Mouse (Mus musculus): ENCODE measurements around the gene Bbof1.

The Bbof1 gene

DNA sequence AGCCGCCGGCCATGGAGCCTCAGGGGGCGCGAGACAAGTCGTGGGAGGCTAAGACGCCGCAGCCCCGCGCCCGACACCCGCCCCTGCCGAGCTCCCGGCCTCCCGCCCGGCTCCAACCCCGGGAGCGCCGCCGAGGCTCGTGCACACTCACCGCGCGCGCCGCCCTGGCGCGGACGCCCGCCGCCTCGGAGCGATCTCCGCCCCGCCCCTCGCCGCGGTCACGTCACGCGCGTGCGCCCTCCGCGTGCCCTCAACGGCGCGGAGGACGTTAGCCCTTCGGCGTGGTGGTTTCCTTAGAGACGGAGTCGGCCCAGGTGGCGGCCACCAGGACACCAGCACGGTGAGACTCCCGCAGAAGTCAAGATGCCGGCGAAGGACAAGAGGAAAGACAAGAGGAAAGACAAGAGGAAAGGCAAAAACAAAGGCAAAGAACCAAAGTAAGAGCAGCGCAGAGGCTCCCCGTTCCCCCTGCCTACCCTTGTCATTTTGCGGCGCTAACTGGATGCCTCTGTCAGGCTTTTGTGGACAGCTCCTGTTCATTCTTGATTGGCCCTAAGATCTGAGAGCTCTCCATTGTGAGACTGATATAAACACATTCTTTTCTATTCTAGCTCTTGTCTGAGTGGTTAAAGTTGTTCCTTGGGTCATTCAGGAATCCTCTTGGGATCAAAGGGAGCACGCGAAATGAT lies at the start of gene Bbof1, which contains the start of gene Entpd5:
Gene Bbof1, plus strand, starts transcription at position 253 of the 689 bp plus-strand sequence.
Gene Entpd5, minus strand, starts transcription at position 211 of the 689 bp plus-strand sequence.
- DNase-seq, result peak; percentile 93 to 95

DNA sequence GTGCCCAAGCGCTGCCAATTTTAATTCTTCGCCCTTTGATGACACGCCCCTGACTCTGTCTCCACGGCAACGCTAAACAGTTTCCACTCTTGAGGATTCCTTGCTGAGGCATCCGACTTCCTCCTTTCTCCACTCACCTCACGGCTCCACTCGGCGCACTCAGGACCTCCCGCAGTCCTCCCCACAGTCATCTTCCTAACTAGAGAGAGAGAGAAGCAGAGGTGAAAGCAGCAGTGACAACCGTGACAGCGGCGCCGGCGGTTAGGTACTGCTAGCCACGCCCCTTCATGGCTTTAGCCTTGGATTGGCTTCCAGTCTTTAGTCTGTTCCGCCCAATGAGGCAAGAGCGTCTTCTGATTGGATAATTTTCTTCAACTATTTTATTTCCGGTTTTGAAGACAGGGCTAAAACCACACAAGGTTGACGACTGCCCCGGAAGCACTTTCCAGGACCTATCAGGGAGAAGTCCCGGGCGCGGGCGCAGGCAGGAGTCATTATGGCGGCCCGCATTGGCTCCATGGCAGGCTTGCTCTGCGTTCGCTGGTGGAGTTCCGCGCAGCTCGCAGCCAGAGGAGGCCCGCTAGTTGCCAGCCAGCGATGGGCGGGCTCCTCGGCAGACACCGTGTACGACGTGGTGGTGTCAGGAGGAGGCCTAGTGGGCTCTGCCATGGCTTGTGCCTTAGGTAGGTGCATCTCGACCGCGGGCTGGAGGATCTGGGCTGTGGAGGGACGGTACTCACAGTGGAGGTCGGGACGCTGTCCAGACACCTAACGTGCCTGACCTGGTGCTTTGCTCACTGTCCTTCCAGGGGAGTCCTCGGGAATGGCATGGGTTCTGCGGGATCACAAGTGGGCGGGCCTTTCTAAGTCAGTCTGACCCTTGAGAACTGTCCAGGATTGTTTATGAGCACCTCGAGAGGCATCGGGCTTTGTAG lies 47.0 kb upstream of the Bbof1 start, which contains the start of the genes Coq6 and Fam161b:
Gene Coq6, plus strand, starts transcription at position 103 of the 935 bp plus-strand sequence.
Gene Fam161b, minus strand, starts transcription at position 279 of the 935 bp plus-strand sequence.
- peak; percentile 96 to 98 for DNase-seq

DNA sequence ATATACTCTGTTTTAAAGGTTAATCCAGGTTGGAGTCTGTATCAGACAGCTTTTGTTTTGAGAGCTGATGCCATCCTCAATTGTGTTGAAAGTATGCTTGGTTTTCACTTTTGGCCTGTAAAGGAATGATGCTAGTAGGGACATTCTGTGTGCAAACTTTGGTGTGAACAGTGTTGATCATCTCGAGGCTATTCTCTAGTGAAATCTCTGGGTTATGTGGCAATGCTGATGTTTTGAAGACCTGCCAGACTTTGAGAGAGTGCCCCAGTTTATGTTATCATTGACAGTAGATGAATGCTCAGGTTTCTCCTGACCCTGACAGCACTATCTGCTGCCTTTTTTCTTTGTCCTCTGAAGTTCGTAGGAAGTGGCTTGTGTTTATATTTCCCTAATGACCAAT lies 46.0 kb upstream of the Bbof1 start:
- no peak for DNase-seq

DNA sequence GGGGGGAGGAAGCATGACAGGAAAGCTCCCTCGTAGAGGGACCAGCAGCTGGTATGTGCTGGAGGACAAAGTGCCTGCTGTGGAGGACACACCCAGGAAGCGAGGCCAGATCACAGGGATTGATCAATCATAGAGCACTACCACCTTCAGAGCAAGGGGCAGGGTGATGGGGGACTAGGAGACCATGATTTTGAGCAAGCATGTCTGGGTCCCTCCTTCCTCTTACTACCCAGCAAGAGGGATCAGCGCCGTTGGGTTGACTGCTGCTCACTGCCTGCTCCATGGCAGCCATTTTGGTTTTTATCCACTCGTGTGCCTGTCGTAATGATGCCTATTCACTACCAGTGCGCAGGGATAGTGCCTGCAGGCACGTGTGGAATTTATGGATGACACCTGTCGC lies 44.6 kb upstream of the Bbof1 start:
- no peak for DNase-seq

DNA sequence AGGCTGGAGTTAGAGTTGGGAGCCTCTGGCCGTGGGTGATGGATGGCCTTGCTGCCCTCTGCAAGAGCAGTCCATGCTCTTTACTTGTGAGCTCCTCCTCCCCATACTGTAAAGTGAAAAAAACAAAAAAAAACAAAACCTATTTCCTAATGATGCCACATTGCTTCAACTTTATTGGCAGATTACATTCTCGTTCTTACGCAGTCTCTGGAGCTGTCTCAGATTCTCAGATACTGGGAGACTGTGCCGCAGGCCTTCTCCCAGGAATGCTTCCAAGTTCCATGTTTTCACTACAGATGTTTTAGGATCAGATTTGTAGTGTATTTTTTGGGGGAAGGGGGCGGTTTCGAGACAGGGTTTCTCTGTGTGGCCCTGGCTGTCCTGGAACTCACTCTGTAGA lies 43.7 kb upstream of the Bbof1 start:
- DNase-seq, result no peak

DNA sequence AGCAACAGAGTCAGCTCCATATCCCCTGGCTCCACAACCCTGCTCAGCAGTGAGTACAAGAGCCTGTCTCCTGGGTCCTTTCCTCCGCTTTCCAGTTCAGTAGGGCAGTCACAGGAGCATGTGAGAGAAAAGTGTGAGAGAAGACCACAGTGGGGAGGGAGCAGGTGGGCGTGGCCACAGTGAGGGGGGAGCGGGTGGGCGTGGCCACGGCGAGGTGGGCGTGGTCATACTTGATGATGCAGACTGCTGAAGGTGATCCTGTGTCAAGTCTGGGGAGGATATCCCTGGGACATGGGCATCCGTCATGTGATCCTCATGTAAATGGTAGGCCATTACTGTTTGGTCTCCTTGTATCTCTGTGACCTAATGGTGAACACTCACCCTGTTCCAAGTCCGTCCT lies 41.9 kb upstream of the Bbof1 start:
- no peak for DNase-seq

DNA sequence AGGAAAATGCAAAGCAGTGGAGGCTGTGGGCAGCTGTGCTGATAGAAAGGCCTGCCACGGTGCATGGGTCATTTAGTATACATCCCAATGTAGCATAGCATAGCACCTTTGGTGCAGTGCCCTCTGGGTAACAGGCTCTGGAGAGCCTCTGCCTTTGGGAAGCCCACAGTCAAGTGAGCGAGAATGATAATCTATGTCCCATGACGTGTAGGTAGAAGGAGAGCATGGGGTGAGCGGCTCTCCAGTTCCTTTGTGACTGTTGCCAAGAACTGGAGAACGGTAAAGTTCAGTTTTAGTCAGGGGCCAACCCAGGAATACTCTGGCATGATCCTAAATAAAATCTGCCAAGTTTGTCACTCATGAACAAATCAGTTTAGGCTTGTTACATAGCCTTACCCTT lies 37.2 kb upstream of the Bbof1 start:
- no peak for DNase-seq

DNA sequence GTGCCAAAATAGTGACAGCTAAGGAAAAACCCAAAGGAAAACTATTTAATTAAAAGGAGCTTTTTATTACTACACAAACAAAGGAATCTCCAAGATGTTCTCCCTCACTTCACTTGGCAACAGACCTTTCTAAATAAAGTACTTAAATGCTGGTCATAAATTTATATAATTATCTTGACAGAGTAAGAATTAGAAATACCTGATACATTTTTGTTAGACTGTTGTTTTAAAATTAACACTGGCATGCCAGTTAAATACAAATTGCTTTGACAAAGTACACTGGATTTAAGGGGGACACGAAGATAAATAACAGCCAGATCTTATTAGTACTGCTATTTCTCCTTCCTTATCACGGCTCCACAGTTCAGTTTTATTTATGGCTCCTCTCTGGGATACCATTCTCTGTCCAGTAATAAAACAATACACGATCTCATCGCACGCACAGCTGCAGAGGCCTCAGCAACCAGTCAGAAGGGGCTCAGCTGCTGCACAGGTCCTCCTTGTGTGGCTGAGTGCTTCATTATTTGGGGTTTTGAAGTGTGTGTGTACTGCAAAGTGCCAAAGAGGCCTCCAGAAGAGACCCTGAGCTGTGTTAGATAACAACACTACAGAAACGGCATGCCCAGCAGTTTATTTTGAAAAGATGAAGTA lies 34.9 kb upstream of the Bbof1 start:
- peak; percentile 20 to 38 for DNase-seq

DNA sequence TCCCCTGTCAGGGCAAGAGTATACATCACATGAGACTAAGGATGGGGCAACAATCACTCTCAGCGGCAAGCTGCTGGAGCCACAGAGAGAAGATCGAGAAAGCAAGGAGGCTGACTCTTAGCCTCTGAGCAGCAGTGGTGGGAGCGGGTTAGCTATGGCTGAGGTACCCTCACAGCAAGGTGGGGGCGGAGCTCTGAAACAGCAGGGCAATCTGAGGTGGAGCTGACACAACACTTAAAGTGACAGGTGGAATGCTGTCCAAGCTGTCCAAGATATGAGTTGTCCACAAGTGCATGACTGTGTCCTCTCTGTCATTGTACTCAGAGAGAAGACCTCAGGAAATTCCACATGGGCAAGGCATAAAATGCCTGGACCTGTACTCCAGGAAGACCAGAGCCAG lies 26.5 kb upstream of the Bbof1 start:
- no peak for DNase-seq

DNA sequence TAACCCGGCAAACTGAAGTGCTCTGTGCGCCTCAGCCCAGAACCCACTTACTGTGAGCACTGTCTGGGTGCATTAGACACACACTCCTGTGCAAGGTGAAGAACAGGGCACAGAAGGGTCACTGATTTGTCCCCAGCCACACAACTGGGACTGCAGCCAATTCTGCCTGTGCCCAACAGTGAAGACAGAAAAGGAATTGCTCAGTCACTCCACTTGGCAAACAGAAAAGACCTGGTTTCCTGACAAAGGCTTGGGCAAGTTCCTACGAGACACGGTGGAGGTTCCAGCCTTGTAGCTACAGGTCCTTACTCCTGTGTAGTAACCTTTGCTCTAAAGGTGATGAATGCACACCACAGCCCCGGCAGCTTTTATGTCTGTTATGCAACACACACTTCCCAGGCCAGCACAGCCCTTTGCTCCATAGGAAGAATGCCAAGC lies 24.2 kb upstream of the Bbof1 start:
- DNase-seq, result peak in 1 of 2 experiments; percentile 33

DNA sequence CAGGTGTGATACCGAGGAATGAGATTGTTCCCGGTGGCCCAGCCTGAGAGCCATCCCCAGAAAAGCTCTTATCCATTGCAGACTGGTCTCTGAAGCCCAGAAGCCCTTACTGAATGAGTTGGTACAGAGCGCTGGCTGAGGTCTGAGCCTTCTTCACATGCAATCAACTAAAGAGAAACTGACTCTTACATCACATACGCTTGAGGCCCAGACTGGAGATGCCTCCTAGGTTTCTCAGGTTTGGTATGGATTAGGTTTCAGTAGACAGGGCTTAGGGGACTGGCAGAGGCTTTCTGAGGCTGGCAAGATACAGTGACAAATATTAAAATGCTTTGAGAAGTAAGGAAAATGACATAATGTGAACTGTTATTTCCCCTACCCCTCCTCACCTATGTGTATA lies 23.5 kb upstream of the Bbof1 start:
- no peak for DNase-seq

DNA sequence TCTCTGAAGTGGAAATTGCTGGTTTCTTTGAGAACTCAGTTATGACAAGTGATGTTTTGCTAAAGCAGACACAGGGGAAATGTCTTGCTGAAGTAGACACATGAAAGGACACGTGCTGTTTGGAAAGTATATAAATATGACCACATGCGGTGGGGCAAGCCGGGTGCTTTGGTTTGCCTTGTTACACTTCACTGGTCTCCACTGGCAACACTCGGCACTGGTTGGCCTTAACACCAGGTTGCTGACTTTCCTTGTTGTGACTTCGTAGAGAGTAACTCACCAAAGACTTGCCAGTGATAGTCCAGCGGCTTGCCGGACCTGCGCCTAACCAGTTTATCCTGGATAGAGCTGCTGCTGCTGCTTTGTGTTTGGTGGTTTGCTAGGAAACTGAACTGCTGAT lies 20.8 kb upstream of the Bbof1 start:
- no peak for DNase-seq

DNA sequence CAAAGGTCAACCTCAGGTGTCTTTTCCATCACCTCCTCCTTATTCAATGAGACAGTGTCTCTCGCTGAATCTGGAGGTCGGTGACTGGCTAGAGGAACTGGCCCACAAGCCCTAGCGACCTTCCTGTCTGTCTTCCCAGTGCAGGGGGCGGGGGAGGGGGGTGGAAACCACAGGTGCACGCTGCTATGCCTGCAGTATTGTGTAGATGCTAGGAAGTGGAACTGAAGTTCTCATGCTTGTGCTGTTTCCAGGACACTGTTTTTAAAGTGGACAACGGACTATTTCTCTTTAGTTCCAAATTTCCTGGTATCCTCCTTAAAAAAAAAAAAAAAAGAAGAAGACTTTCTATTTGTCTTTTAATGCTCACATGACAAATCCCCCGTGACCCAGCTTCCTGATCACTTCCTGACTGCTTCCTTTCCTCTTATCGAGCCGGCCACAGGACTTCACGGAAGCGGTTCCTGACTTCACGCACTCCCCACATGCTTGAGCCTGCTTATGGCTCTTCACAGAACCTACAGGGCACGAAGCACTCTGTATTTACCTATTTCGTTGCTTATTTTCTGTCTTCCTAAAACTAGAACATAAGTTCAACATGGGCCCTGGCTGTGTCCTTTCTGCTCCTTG lies 20.0 kb upstream of the Bbof1 start:
- no peak for DNase-seq

DNA sequence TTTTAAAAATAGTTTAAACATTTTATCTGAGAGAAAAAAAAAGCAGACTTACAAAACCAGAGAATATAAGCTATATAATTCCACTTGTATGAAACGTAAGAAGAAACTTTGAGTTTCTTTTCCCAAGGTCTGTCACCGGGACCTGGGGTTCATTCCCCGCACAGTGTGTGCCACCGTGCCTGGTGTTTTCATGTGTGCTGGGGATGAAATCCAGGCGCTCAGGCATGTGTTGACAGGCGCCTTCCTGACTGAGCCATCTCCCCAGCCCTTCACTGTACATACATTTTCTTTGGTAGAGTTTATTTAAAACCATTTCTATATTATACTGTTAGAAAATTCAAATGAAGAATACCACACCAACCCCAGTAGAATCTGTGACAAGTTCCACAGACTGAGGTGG lies 18.5 kb upstream of the Bbof1 start:
- no peak for DNase-seq

DNA sequence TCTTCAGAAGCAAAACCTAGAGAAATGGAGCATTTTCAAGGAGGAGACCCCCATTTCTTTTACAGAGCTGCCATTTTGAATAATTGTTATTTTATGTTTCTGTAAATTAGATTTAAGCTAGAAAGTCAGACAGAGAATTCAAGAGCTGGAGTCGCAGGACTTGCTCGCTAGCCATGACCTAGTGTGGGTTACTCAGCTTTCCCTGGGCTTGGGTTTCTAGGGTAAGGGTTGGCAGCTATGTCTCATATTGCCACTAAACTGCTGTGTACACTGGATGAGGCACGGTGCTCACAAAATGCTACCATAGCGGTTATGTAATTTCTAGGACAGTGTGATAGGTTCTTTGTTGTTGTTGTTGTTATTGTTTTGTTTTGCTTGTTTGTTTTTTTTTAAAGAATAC lies 16.2 kb upstream of the Bbof1 start:
- DNase-seq, result no peak

DNA sequence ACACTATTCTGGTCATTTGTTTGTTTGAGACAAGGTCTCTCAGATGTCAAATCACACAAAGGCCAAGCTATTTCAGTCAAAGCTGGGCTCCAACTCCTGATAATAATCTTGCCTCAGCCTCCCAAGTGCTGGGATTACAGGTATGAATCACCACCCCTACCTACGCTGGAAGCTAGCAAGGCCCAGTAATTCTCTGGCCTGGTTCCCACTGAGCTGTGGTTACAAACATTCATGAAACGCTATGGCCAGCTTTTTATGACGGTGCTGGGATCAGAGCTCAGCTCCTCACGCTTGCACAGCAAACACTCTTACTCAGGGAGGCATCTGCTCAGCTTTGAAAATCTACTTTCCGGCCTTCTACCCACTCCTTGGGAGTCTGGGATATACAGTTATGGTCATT lies 15.0 kb upstream of the Bbof1 start:
- DNase-seq, result no peak

DNA sequence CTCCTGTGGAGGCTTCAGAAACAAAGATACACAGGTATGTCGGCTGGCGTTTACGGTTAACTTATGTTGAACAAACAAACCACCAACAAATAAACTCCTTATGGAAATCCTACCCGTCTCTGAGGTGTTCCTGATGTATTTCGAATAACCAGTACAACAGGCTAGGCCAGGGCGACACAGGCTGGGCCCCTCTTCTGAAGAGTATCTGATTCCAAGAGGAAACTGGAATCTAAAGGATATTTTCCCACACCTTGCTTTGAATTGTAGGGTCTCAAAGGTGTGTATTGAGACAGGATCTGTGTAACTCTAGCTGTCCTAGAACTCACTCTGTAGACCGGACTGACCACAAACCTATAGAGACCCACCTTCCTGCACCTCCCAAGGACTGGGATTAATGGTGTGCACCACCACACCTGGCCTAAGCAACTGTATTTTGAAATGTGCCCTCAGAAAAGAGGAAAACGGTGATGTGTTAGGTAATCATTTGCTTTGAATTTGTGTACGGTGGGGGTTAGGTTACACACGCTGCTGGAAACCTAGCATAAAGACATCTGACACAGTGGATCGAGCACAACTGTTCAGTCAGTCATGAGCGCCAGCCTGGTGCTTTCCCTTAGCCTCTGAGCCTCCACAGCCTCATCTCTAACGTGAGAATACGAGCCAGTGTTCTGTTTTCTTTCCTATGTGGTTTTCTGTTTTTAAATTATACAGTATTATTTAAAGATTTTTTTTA lies 11.8 kb upstream of the Bbof1 start:
- DNase-seq, result no peak

DNA sequence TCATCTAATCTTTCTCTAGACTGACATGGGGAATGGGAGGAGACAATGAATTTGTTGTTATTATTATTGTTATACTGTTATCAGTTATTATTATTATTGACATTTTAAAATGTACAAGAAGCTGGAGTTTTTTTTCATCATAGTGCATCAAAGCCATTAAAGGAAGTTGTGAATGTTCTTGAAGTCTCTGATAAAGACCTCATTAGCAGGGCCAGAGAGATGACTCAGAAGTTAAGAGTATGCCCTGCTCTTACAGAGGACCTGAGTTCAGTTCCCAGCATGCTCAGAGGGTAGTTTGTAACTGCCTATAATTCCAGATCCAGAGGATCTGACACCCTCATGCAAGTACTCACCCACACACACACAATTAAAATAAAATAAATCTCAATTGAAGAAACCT lies 11.2 kb upstream of the Bbof1 start:
- no peak for DNase-seq

DNA sequence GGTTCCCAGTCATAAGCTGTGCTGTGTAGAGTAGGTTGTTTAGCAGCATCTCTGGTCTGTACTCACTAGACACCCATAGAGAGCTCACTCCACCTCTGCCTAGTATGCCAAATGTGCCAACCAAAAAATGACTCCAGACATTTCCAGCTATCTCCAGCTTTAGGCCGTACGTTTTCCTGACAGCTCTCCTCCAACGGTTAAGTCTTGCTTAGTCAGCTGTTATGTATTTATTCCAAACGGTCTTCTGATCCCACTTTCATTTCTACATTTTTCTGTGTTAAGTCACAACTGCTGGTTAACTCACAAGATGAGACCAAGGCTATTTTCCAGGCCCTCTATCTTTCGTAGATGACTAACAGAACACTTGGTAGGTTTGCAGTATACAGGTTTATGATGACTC lies 10.2 kb upstream of the Bbof1 start:
- DNase-seq, result no peak

DNA sequence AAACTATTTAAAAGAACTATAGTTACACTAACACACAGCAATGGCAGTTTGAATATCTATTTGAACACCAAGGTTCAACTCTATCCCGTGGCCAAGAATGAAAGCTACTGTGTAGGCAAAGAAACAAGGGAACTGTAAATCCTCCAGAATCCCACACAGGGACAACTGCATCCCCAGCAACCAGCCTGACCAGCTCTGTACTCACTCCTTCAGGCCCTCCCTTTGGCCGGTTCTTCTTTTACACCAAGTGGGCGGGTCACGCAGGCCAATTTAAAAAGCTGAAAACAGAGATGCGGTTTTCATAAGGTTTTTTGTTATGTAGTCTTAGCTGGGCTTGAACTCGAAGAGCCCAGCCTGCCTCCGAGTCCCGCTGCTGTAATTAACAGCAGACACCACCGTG lies 9.7 kb upstream of the Bbof1 start:
- no peak for DNase-seq

DNA sequence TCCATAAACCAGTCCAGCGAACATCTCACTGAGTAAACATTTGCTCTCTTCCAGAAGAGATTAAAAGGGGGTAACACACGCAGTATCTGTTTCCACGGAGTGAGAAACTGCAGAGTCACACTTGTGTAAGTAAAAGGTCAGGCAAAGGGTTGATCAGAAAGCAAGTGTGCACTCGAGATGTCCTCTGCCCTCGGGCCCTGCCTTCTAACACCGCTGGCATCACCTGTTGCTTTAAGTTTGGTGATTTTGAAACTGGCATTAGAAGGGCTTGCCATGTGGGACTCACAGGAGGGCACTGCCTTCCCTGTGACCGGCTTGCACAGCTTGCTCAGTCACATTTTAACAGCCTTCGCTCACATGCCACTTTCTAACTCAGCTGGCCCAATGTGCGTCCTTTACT lies 9.2 kb upstream of the Bbof1 start:
- peak; percentile 14 to 31 for DNase-seq

DNA sequence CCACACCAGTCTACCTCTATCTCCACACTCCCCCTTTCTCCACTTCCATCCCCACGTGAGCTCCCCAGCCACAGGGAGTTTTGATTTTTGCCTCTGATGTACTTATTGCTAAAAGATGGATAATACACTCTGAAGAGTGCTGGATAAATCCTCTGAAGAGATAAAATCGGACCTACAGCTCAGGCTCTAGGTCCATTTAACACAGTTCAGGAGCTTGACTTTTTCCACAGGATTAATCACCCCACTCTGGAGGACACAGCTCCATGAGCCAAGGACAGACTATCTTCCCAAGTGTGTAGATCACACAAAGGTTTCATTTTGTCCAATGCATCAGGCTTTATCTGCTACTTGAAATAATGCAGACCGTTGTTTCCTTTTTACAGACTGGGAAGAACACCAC lies 8.8 kb upstream of the Bbof1 start:
- no peak for DNase-seq

Measured in kidney, postnatal 4 days (tissue).